Mouse (Mus musculus): ENCODE results near the gene Gm11555. TPM values are rescaled to one million over a fixed set of nuclear protein-coding genes. Genes with fewer than 3 reads are reported as not detected.
"Not testable (repeated sequence)": the region's sequence is repeated elsewhere in the genome, so short reads cannot be mapped to it uniquely, and the experiment has no call there.

Gene Gm11555
- polyA plus RNA-seq (2015; fragmentation: Nextera tagmentation; extraction: Ambion mirVana) = not detected in 2 replicates

GRCm38 (mm10) chr11:99650136-99650535, at the start of gene Gm11555:
Gene Gm11555 (minus strand): TSS chr11:99650236.
- Histone ChIP-seq H3K27me3 (no peaks in the 10 kb centered on the region), H3K36me3 (no peaks in the 10 kb centered on the region), H3K27ac (replicated peaks) (no peak within 1 kb of the TSS), H3K4me2 (no peak within 1 kb of the TSS), H3K4me1 (replicated peaks) (no peaks in the 10 kb centered on the region), H3K9me3 (no peaks in the 10 kb centered on the region), H3K9ac (no peak within 1 kb of the TSS), H3K4me3 (no peak within 1 kb of the TSS)
- 82% methylated on average over 2 of the region's 2 CpGs for WGBS
- ATAC-seq (ENCODE audit: low read depth) = no peak

GRCm38 (mm10) chr11:99690463-99690862, 40.4 kb upstream of the Gm11555 start, which contains the start of gene Gm14190:
Gene Gm14190 (minus strand): TSS chr11:99690740.
- WGBS = 85% methylated on average over 1 of the region's 1 CpGs
- no peak for ATAC-seq (ENCODE audit: low read depth)
- Histone ChIP-seq H3K9ac (no peak within 1 kb of the TSS), H3K4me3 (no peak within 1 kb of the TSS), H3K27me3 (no peaks in the 10 kb centered on the region), H3K9me3 (no peaks in the 10 kb centered on the region), H3K4me1 (replicated peaks) (no peaks in the 10 kb centered on the region), H3K36me3 (no peaks in the 10 kb centered on the region), H3K27ac (replicated peaks) (no peak within 1 kb of the TSS), H3K4me2 (no peak within 1 kb of the TSS)

- H3K36me3 ChIP-seq; H3K9ac ChIP-seq; H3K9me3 ChIP-seq; ATAC-seq (ENCODE audit: low read depth); H3K4me3 ChIP-seq; H3K27me3 ChIP-seq; H3K4me1 ChIP-seq (replicated peaks); H3K4me2 ChIP-seq; H3K27ac ChIP-seq (replicated peaks): not testable (repeated sequence)
- 81% methylated on average over 1 of the region's 1 CpGs for WGBS
Measured at GRCm38 (mm10) chr11:99685235-99685634, 35.2 kb upstream of the Gm11555 start.

GRCm38 (mm10) chr11:99683481-99683880, 33.4 kb upstream of the Gm11555 start:
- no peak overlapping the region for H3K4me2 ChIP-seq
- no peaks in the 10 kb centered on the region for H3K9me3 ChIP-seq
- H3K4me1 ChIP-seq (replicated peaks) = no peaks in the 10 kb centered on the region
- WGBS = 80% methylated on average over 2 of the region's 2 CpGs
- no peak overlapping the region for H3K4me3 ChIP-seq
- H3K27me3 ChIP-seq = no peaks in the 10 kb centered on the region
- no peak for ATAC-seq (ENCODE audit: low read depth)
- H3K9ac ChIP-seq = no peak overlapping the region
- no peak overlapping the region for H3K27ac ChIP-seq (replicated peaks)
- H3K36me3 ChIP-seq = no peaks in the 10 kb centered on the region

- Histone ChIP-seq H3K9me3 (no peaks in the 10 kb centered on the region), H3K9ac (no peak within 1 kb of the TSS), H3K36me3 (no peaks in the 10 kb centered on the region), H3K27ac (replicated peaks) (no peak within 1 kb of the TSS), H3K4me2 (no peak within 1 kb of the TSS), H3K4me1 (replicated peaks) (no peaks in the 10 kb centered on the region), H3K27me3 (no peaks in the 10 kb centered on the region), H3K4me3 (no peak within 1 kb of the TSS)
- ATAC-seq (ENCODE audit: low read depth) = no peak
Measured at GRCm38 (mm10) chr11:99665860-99666259, 15.8 kb upstream of the Gm11555 start, which contains the start of gene Krtap4-6. Gene Krtap4-6 (minus strand): TSS chr11:99665960.

- Histone ChIP-seq H3K9ac (no peak overlapping the region), H3K9me3 (no peaks in the 10 kb centered on the region), H3K27me3 (no peaks in the 10 kb centered on the region), H3K27ac (replicated peaks) (no peak overlapping the region), H3K4me1 (replicated peaks) (no peaks in the 10 kb centered on the region), H3K36me3 (no peaks in the 10 kb centered on the region), H3K4me2 (no peak overlapping the region), H3K4me3 (no peak overlapping the region)
- ATAC-seq (ENCODE audit: low read depth) = no peak
- WGBS = 86% methylated on average over 10 of the region's 10 CpGs
Measured at GRCm38 (mm10) chr11:99662802-99663201, 12.8 kb upstream of the Gm11555 start.

GRCm38 (mm10) chr11:99659256-99659655, 9.2 kb upstream of the Gm11555 start:
- Histone ChIP-seq H3K36me3 (no peaks in the 10 kb centered on the region), H3K9me3 (no peaks in the 10 kb centered on the region), H3K27ac (replicated peaks) (no peak overlapping the region), H3K9ac (no peak overlapping the region), H3K27me3 (no peaks in the 10 kb centered on the region), H3K4me1 (replicated peaks) (no peaks in the 10 kb centered on the region), H3K4me2 (no peak overlapping the region), H3K4me3 (no peak overlapping the region)
- ATAC-seq (ENCODE audit: low read depth) = no peak
- WGBS = 77% methylated on average over 4 of the region's 4 CpGs

- WGBS = 57% methylated on average over 10 of the region's 10 CpGs
- H3K9me3 ChIP-seq; H3K4me3 ChIP-seq; H3K36me3 ChIP-seq; ATAC-seq (ENCODE audit: low read depth); H3K27ac ChIP-seq (replicated peaks); H3K9ac ChIP-seq; H3K4me1 ChIP-seq (replicated peaks); H3K4me2 ChIP-seq; H3K27me3 ChIP-seq: not testable (repeated sequence)
Measured at GRCm38 (mm10) chr11:99658467-99659010, 8.5 kb upstream of the Gm11555 start, which contains the start of gene Gm11563. Gene Gm11563 (minus strand): TSS chr11:99658960.

GRCm38 (mm10) chr11:99657051-99657450, 7.0 kb upstream of the Gm11555 start:
- Histone ChIP-seq H3K4me1 (replicated peaks) (no peaks in the 10 kb centered on the region), H3K4me2 (no peak overlapping the region), H3K9ac (no peak overlapping the region), H3K4me3 (no peak overlapping the region), H3K9me3 (no peaks in the 10 kb centered on the region), H3K27ac (replicated peaks) (no peak overlapping the region), H3K27me3 (no peaks in the 10 kb centered on the region), H3K36me3 (no peaks in the 10 kb centered on the region)
- WGBS = 40% methylated on average over 5 of the region's 5 CpGs
- no peak for ATAC-seq (ENCODE audit: low read depth)

- WGBS = 90% methylated on average over 15 of the region's 15 CpGs
- no peak overlapping the region for H3K27ac ChIP-seq (replicated peaks)
Measured at GRCm38 (mm10) chr11:99646444-99646843, 3.6 kb downstream of the Gm11555 start.

GRCm38 (mm10) chr11:99644351-99644750, 5.7 kb downstream of the Gm11555 start:
- Histone ChIP-seq H3K27me3 (no peaks in the 10 kb centered on the region), H3K9ac (no peak overlapping the region), H3K36me3 (no peaks in the 10 kb centered on the region), H3K4me3 (no peak overlapping the region), H3K9me3 (no peaks in the 10 kb centered on the region), H3K4me2 (no peak overlapping the region), H3K4me1 (replicated peaks) (no peaks in the 10 kb centered on the region), H3K27ac (replicated peaks) (no peak overlapping the region)
- WGBS = 60% methylated on average over 3 of the region's 3 CpGs
- ATAC-seq (ENCODE audit: low read depth) = no peak

More at GRCm38 (mm10) chr11:99646444-99646843, 3.6 kb downstream of the Gm11555 start:
- H3K9me3 ChIP-seq = no peaks in the 10 kb centered on the region
- H3K9ac ChIP-seq = no peak overlapping the region
- no peaks in the 10 kb centered on the region for H3K4me1 ChIP-seq (replicated peaks)
- H3K27me3 ChIP-seq = no peaks in the 10 kb centered on the region
- no peaks in the 10 kb centered on the region for H3K36me3 ChIP-seq
- H3K4me3 ChIP-seq = no peak overlapping the region
- ATAC-seq (ENCODE audit: low read depth) = no peak
- H3K4me2 ChIP-seq = no peak overlapping the region

- not testable (repeated sequence) for H3K9me3 ChIP-seq; H3K4me3 ChIP-seq; H3K4me2 ChIP-seq; H3K9ac ChIP-seq; H3K27ac ChIP-seq (replicated peaks); H3K27me3 ChIP-seq; ATAC-seq (ENCODE audit: low read depth); H3K4me1 ChIP-seq (replicated peaks); H3K36me3 ChIP-seq
- 83% methylated on average over 9 of the region's 9 CpGs for WGBS
Measured at GRCm38 (mm10) chr11:99643635-99644139, 6.3 kb downstream of the Gm11555 start, which contains the start of gene Krtap4-7. Gene Krtap4-7 (minus strand): TSS chr11:99644089.

- no peak overlapping the region for H3K27ac ChIP-seq (replicated peaks)
- H3K27me3 ChIP-seq = no peaks in the 10 kb centered on the region
- H3K9me3 ChIP-seq = no peaks in the 10 kb centered on the region
- H3K4me3 ChIP-seq = no peak overlapping the region
- WGBS = 42% methylated on average over 1 of the region's 1 CpGs
- no peak overlapping the region for H3K9ac ChIP-seq
- no peaks in the 10 kb centered on the region for H3K4me1 ChIP-seq (replicated peaks)
- H3K4me2 ChIP-seq = no peak overlapping the region
- no peak for ATAC-seq (ENCODE audit: low read depth)
- no peaks in the 10 kb centered on the region for H3K36me3 ChIP-seq
Measured at GRCm38 (mm10) chr11:99640926-99641325, 9.1 kb downstream of the Gm11555 start.
